Comparison of ENCODE assay signal across 7 mouse cellular contexts in the genomic region with DNA sequence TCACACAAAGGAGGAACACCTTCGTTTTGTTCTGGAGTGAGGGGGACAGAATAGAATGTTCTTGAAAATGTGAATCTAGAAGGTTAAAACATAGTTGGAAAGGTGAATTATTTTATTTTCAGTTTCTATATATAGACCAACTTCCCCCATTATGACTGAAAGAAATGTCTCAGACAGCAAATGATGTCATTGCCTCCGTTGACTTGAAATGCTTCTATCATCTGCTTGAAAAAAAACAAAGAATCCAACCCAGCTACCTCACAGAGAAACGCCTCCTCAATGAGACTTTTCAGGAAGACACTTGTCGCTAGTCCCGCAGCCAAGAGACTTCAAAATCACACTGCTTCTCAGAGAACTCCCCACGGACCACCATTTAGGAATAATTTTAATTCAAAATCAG.
DNase-seq lines count a peak whose midpoint lies in the region; ATAC-seq lines count a peak whose summit lies in the region.

No protein-coding gene starts in this region.

- DNase-seq in lung, postnatal 10 days, result peak; percentile 5
- DNase-seq in lung, postnatal 36 days, result no peak
- DNase-seq in thymus, postnatal 4 days, result peak; percentile 21
- DNase-seq in embryo, embryonic 10.5 days (ENCODE audit: low spot score), result no peak
- DNase-seq in left cerebral cortex, postnatal 10 days (ENCODE audit: extremely low spot score in 1 of 2, low spot score in 2 of 2), result no peak

- H3K79me2 ChIP-seq in macrophage (ENCODE audit: inconsistent target), result no peaks in the 10 kb centered on the region

- WGBS in heart, embryonic 13.5 days, result 8% methylated on average over 6 of the region's 6 CpGs
- 14% methylated on average over 6 of the region's 6 CpGs for WGBS in macrophage (ENCODE audit: missing documents)

- no peaks in the 10 kb centered on the region for H3K9me3 ChIP-seq in heart, embryonic 13.5 days

- H3K9ac ChIP-seq in heart, embryonic 13.5 days, result no peak overlapping the region

- peaks cover 80% of the 10 kb centered on the region for H3K27me3 ChIP-seq in heart, embryonic 13.5 days (replicated peaks)

- no peak for ATAC-seq in heart, embryonic 13.5 days (ENCODE audit: extremely low read depth, insufficient number of reproducible peaks, low FRiP score, low TSS enrichment)

- intact Hi-C loops in left cerebral cortex, postnatal 10 days (cut with DNase I), result loop anchor here (5.0 kb wide), 1 partner anchor 215 kb away; a partner anchor contains a TSS

- H3K36me3 ChIP-seq in heart, embryonic 13.5 days, result no peaks in the 10 kb centered on the region
- no peaks in the 10 kb centered on the region for H3K36me3 ChIP-seq in macrophage (ENCODE audit: inconsistent target)

- peak overlapping the region; percentile 59 for H3K4me3 ChIP-seq in heart, embryonic 13.5 days
- peak overlapping the region; percentile 62 for H3K4me3 ChIP-seq in macrophage (ENCODE audit: inconsistent target)

- H3K4me1 ChIP-seq in heart, embryonic 13.5 days, result peaks cover 25% of the 10 kb centered on the region

- no peak overlapping the region for H3K27ac ChIP-seq in heart, embryonic 13.5 days (replicated peaks)
- H3K27ac ChIP-seq in macrophage, result peak overlapping the region; percentile 81

- H3K4me2 ChIP-seq in heart, embryonic 13.5 days, result peak overlapping the region; percentile 94

Comparison
In these comparisons a context has a peak if more than half of its experiments do, and no peak if none do; other contexts are left out.
1. DNase-seq: peak in lung, postnatal 10 days (single experiment) and thymus, postnatal 4 days (single experiment); none in lung, postnatal 36 days (single experiment), embryo, embryonic 10.5 days (single experiment) and left cerebral cortex, postnatal 10 days (0 of 2).